Mouse (Mus musculus) stomach, embryonic 14.5 days (tissue): ENCODE data around the gene Dennd4a. TPM values are rescaled to one million over a fixed set of nuclear protein-coding genes. Genes with fewer than 3 reads are reported as not detected.

Experiments
- ATAC-seq: fragments of 200-750 bp; cut with Nextera tagmentation; 2 replicates; pipeline ENCODE4 v1.8.0; 2017; ENCODE audit warnings: low read depth, moderate TSS enrichment; ENCODE audit not compliant: insufficient number of reproducible peaks, insufficient read depth, low FRiP score
- H3K27ac ChIP-seq: fragments of 300-500 bp; sonication (generic); 2 replicates; pipeline ENCODE4 v1.5.1; 2014; ENCODE audit warnings: mild to moderate bottlenecking, low read length, moderate library complexity, mixed read lengths
- H3K27me3 ChIP-seq: fragments of 300-500 bp; sonication (generic); 2 replicates; pipeline ENCODE4 v1.6.1; 2014; ENCODE audit warnings: low read length, control low read depth, mixed read lengths; ENCODE audit not compliant: control insufficient read depth, insufficient read depth
- H3K36me3 ChIP-seq: fragments of 300-500 bp; sonication (generic); 2 replicates; pipeline ENCODE4 v1.6.1; 2014; ENCODE audit warnings: mild to moderate bottlenecking, control low read depth, low read length, moderate library complexity, mixed read lengths; ENCODE audit not compliant: control insufficient read depth, insufficient read depth
- H3K4me1 ChIP-seq: fragments of 300-500 bp; sonication (generic); 2 replicates; pipeline ENCODE4 v1.6.1; 2014; ENCODE audit warnings: low read length, control low read depth, mixed read lengths; ENCODE audit not compliant: control insufficient read depth, insufficient read depth
- H3K4me2 ChIP-seq: fragments of 300-500 bp; sonication (generic); replicated peaks from 2 replicates; pipeline ENCODE4 v1.6.1; 2014; ENCODE audit warnings: low read depth, low read length, control low read depth
- H3K4me3 ChIP-seq: fragments of 300-500 bp; sonication (generic); 2 replicates; pipeline ENCODE4 v1.5.1; 2014; ENCODE audit warnings: low read depth, low read length, control low read depth
- H3K9ac ChIP-seq: fragments of 300-500 bp; sonication (generic); replicated peaks from 2 replicates; pipeline ENCODE4 v1.6.1; 2014; ENCODE audit warnings: low read depth, mild to moderate bottlenecking, control low read depth, low read length, moderate library complexity, mixed read lengths
- H3K9me3 ChIP-seq: fragments of 300-500 bp; sonication (generic); 2 replicates; pipeline ENCODE4 v1.6.1; 2016; ENCODE audit warnings: low read depth, low read length, control low read depth; ENCODE audit not compliant: control insufficient read depth
- WGBS: fragments of 180-500 bp; shearing (Covaris S2); extraction: QIAGEN DNeasy Blood & Tissue Kit; methylation state at CpG from one replicate; pipeline ENCODE4 v1.1.7; 2014; 5-methylcytosine and 5-hydroxymethylcytosine counted together
- polyA plus RNA-seq: library from polyadenylated mRNA; unstranded; fragments of >200 nt; fragmentation: Nextera tagmentation; extraction: Ambion mirVana; gene quantifications from 2 replicates; pipeline ENCODE4 v1.2.1, GENCODE M21; 2014

The Dennd4a gene
- polyA plus RNA-seq, 1 experiment from 2014 or later: 11.8 TPM

DNA sequence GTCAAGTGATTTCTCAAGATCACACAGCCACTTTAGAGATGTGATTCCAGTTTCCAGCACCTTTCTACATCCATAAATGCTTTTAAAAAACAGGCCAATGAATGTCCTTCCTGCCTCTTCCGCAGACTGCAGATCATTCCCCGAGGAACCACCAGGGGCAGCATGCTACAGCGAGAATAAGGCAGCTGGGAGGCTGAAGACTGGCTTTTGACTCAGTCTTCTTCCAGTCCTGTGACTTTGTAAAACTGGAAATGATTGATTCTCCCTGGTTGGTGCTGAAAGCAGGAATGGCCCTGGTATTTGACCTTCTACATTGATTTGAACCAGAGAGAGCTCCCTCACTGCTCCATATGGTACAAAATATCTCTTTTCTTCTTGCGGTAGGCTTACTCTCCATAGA is 26.3 kb upstream of the Dennd4a start:
- 34% methylated on average over 4 of the region's 4 CpGs for WGBS
- Histone ChIP-seq H3K27me3 (no peaks in the 10 kb centered on the region), H3K9me3 (no peaks in the 10 kb centered on the region), H3K4me3 (no peak overlapping the region), H3K27ac (no peak overlapping the region), H3K9ac (no peak overlapping the region), H3K36me3 (no peaks in the 10 kb centered on the region), H3K4me2 (no peak overlapping the region), H3K4me1 (no peaks in the 10 kb centered on the region)
- no peak for ATAC-seq

DNA sequence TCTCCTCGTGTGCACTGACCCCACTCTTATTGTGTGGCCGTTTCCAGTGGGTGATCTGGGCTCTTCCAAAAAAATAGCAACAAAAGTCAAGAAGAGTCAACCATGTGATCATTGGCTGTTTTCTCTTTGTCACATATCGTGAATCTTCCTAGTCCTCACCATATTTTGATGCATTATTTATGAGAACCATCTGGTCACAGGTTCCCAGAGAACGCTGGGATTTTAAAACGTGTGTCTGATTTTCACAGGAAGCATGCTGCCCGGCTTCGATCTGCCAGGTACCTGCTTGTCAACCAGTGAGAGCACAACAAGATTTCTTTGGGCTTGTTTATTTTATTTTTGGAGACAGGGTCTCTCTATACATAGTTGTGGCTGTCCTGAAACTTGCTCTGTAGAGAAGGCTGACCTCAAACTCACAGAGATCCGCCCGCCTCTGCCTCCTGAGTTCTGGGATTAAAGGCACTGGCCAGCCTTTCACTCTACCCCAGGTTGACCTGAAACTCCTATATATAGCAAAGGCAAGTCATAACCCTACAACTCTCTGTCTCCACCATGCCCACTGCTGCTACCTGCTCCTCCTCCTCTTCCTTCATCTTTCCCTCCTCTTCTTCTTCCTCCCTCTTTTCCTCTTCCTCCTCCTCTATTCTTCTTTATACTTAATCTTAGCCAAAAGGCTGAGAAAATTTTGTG is 24.8 kb upstream of the Dennd4a start:
- ATAC-seq: no peak
- Histone ChIP-seq H3K4me1 (no peaks in the 10 kb centered on the region), H3K27me3 (no peaks in the 10 kb centered on the region), H3K4me3 (no peak overlapping the region), H3K4me2 (no peak overlapping the region), H3K9ac (no peak overlapping the region), H3K9me3 (no peaks in the 10 kb centered on the region), H3K36me3 (no peaks in the 10 kb centered on the region), H3K27ac (no peak overlapping the region)
- WGBS: 86% methylated on average over 9 of the region's 9 CpGs

DNA sequence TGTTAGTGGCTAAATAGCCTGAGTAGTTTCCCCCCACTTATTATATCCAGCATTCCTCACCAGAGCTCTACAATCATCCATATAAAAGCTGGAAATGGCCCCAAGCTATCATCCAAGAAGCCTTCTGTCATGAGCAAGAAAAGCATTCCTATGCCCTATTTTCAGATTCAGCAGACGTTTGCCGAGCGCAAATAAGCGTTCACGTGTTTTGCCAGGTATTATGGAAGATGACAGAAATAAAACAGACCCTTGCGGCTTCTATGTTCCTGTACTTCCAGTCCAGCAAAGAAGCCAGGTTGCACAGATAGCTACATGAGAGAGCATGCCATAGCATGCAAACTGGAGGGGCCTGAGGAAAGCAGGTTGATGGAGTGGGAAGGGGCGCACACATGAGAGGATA is 23.1 kb upstream of the Dennd4a start:
- H3K4me3 ChIP-seq: no peak overlapping the region
- ATAC-seq: no peak
- no peaks in the 10 kb centered on the region for H3K4me1 ChIP-seq
- no peak overlapping the region for H3K4me2 ChIP-seq
- no peaks in the 10 kb centered on the region for H3K27me3 ChIP-seq
- 83% methylated on average over 7 of the region's 7 CpGs for WGBS
- no peaks in the 10 kb centered on the region for H3K36me3 ChIP-seq
- no peaks in the 10 kb centered on the region for H3K9me3 ChIP-seq
- H3K9ac ChIP-seq: no peak overlapping the region
- no peak overlapping the region for H3K27ac ChIP-seq

DNA sequence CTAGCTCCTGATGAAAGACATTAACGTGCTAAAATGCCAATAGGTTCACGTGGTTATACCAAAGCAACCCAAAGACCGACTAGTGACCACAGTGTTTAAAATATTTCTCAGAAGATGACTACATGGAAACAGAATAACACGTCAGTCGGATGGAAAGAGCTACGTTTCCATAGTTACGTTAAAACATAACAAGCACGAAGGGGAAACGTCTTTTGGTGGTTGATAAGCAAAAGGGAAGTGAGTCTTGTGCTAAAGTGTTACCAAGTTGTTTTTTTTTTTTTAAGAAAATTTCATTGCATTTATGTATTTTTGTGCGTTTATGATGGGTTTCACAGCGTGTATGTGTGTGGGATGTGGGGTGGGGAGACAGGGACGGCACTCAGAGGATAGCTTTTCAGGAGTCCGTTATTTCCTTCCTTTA is 21.8 kb upstream of the Dennd4a start:
- Histone ChIP-seq H3K4me2 (no peak overlapping the region), H3K36me3 (no peaks in the 10 kb centered on the region), H3K4me1 (no peaks in the 10 kb centered on the region), H3K4me3 (no peak overlapping the region), H3K9ac (no peak overlapping the region), H3K27ac (no peak overlapping the region), H3K9me3 (no peaks in the 10 kb centered on the region), H3K27me3 (no peaks in the 10 kb centered on the region)
- ATAC-seq: no peak
- 69% methylated on average over 13 of the region's 13 CpGs for WGBS

DNA sequence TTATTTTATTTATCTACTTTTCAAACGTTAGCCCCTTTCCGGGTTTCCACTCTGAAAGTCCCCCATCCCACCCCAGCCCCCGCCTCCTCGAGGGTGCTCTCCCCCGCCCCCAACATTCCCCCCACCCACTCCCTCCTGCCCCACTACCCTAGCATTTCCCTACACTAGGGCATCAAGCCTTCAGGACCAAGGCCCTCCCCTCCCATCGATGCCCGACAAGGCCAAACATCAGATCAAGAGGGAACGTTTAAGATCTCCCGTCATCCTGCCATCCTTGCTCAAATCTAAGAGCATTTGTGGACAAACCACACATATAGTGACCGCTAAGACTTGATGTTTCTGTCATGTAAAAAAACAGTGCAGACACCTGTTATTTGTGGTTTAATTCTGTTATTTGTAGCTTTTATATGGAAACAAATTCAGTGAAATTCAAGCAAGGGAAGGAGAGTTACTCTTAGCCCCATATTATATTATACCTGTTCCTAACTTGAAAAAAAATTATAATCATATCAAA is 21.2 kb upstream of the Dennd4a start:
- no peaks in the 10 kb centered on the region for H3K36me3 ChIP-seq
- no peak overlapping the region for H3K4me2 ChIP-seq
- 70% methylated on average over 10 of the region's 10 CpGs for WGBS
- no peak overlapping the region for H3K4me3 ChIP-seq
- H3K27me3 ChIP-seq: no peaks in the 10 kb centered on the region
- no peak overlapping the region for H3K27ac ChIP-seq
- H3K4me1 ChIP-seq: no peaks in the 10 kb centered on the region
- no peak overlapping the region for H3K9ac ChIP-seq
- no peaks in the 10 kb centered on the region for H3K9me3 ChIP-seq
- ATAC-seq: no peak

DNA sequence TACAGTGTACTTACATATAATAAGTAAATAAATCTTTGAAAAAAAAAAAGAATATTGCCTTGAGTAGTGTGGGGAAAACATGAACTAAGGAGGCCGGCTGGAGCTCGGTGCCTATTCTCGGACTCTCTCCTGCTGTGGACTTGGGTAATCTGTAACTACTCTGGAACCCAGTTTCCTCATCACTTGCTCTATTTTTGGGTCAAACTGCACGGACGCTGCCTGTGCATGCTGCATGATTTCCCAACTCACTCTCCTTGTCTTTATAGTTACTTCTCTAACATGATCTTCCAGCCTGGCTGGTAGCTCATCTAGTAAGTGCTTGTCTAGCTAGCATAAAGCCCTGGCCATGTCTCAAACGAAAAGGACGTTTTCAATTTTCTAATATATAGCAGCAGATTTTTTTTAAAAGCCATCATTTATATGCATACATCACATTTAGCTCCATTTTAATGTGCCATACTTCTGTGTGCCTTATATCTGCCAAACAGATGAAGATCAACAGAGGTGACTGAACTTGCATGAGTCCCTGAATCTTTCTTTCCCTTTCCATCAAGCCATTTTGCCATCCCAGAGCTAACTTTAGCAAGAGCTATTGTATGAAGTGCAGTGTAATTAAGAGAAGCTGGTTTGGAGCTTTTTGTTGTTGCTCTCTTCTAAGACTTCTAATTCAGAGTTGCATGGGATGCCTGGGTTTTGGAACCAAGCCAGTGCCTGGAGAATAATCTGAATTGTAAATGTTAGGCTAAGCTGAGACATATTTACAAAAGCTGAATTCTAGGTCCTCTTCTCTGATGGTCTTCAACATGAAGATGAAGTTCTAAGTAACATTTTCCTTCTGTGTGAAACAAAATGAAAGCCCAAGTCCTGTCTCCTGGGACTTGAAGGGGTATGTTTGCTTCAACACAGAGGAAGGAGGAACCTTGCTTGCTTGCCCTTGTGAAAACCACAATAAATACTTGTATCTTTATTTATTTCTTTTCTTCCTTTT is 20.2 kb upstream of the Dennd4a start:
- Histone ChIP-seq H3K27me3 (no peaks in the 10 kb centered on the region), H3K4me3 (no peak overlapping the region), H3K9me3 (no peaks in the 10 kb centered on the region), H3K36me3 (no peaks in the 10 kb centered on the region), H3K27ac (no peak overlapping the region), H3K9ac (no peak overlapping the region), H3K4me2 (no peak overlapping the region), H3K4me1 (no peaks in the 10 kb centered on the region)
- no peak for ATAC-seq
- 81% methylated on average over 7 of the region's 7 CpGs for WGBS

DNA sequence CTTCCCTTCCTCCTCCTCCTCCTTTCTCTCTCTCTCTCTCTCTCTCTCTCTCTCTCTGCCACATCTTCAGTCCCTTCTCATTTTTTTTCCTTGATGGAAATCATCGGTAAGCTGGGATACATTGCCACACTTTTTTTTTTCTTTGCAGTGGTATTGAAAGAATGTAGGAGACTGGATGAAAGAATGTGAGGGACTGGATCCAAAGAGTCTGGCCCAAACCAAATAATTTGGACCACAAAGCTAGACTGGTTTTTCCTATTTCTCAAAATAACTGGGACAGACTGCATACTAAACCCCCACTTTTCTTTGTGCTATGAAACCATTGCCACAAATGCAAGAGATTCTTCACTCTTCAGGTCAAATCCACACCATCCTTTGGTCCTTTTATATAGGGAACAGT is 19.5 kb upstream of the Dennd4a start:
- 66% methylated on average over 1 of the region's 1 CpGs for WGBS
- H3K9me3 ChIP-seq: no peaks in the 10 kb centered on the region
- no peak for ATAC-seq
- H3K27me3 ChIP-seq: no peaks in the 10 kb centered on the region
- H3K4me1 ChIP-seq: no peaks in the 10 kb centered on the region
- H3K27ac ChIP-seq: no peak overlapping the region
- no peak overlapping the region for H3K4me3 ChIP-seq
- no peaks in the 10 kb centered on the region for H3K36me3 ChIP-seq
- no peak overlapping the region for H3K9ac ChIP-seq
- H3K4me2 ChIP-seq: no peak overlapping the region

DNA sequence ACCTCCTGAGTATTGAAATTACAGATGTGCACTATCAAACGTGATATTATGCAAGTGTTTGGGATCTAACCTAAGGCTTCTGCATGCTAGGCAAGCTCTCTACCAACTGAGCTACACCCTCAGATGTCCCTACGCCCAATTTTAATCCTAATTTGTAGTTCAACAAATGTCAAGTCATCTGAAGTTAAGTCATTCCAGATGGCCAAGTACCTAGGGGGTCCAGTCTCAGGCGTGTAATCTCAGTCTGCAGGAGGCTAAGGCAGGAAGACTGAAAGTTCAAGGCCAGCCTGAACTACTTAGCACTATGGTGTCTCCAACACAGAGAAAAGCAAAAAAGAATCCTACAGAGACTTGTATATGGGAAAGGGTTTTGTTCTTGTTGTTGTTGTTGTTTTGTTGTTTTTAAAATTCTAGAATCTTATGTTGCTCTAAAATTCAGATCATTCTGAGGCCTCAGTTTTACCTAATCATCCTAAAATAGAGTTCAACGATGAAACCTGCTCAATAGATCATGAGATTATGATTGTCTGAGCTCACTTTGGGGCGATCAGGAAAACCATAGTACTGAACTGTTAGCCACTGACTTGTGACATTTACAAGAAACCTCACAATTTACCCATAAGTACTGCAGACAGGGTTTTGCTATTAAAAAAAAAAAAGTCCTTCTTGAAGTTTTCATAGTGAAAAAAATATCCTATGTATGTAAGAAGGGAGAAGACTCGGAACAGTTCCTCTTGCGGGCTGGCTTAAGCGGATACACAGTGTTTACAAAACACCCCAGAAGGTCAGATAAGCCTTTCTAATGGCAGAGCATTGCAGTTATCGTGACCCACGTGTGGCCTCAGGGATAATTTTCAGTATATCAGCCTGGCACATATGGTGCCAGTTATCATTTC is 18.5 kb upstream of the Dennd4a start:
- Histone ChIP-seq H3K9ac (no peak overlapping the region), H3K4me3 (no peak overlapping the region), H3K9me3 (no peaks in the 10 kb centered on the region), H3K36me3 (no peaks in the 10 kb centered on the region), H3K4me1 (no peaks in the 10 kb centered on the region), H3K27me3 (no peaks in the 10 kb centered on the region), H3K27ac (no peak overlapping the region), H3K4me2 (no peak overlapping the region)
- WGBS: 50% methylated on average over 10 of the region's 10 CpGs
- no peak; the same call in 1 of the 2 replicates for ATAC-seq
